Mouse (Mus musculus) monocyte, adult 5-6 weeks (primary cell): ENCODE data around the gene Zranb1. TPM values are rescaled to one million over a fixed set of nuclear protein-coding genes. Genes with fewer than 3 reads are reported as not detected.

Experiments
- ATAC-seq: fragments of 153-309, 156-312 bp; replicated peaks from 2 replicates; pipeline ENCODE4 v1.8.0; 2017; ENCODE audit warnings: mild to moderate bottlenecking; ENCODE audit not compliant: low TSS enrichment, insufficient number of reproducible peaks, severe bottlenecking, poor library complexity, low FRiP score
- total RNA-seq: library from RNA; stranded (forward); fragments of 200-1000, 200-491, 200-594 nt; gene quantifications from 3 replicates; pipeline ENCODE4 v1.2.3, GENCODE M21; 2017

Zranb1 gene
- total RNA-seq, 1 experiment from 2014 or later: 67.5 TPM

GRCm38 (mm10) chr7:133018961-133019360 is 88.0 kb downstream of the Zranb1 start:
- ATAC-seq: no peak

GRCm38 (mm10) chr7:133019481-133020020 is 88.6 kb downstream of the Zranb1 start:
- no peak for ATAC-seq

- ATAC-seq: no peak
Observed at GRCm38 (mm10) chr7:133024694-133025093, 93.8 kb downstream of the Zranb1 start.

GRCm38 (mm10) chr7:133027930-133028329 is 97.0 kb downstream of the Zranb1 start:
- ATAC-seq: no peak

GRCm38 (mm10) chr7:133029004-133029403 is 98.1 kb downstream of the Zranb1 start:
- no peak for ATAC-seq

GRCm38 (mm10) chr7:133029496-133030047 is 98.6 kb downstream of the Zranb1 start:
- ATAC-seq: no peak

- ATAC-seq: peak; percentile 76
Observed at GRCm38 (mm10) chr7:133032589-133033203, 101.8 kb downstream of the Zranb1 start.

- no peak for ATAC-seq
Observed at GRCm38 (mm10) chr7:133035901-133036300, 105.0 kb downstream of the Zranb1 start.

Other genes starting within 250 kb of the Zranb1 start
- 15.8 to 51.1 TPM (median 20.4 TPM) in 3 replicates for gene Fam53b, start 117.3 kb upstream of the Zranb1 start, total RNA-seq
- 51.1 to 55.5 TPM (median 53.4 TPM) in 3 replicates for gene Eef1akmt2, start 78.5 kb upstream of the Zranb1 start, total RNA-seq
- gene Abraxas2, start 71.9 kb upstream of the Zranb1 start, total RNA-seq: 47.0 to 82.9 TPM (median 61.5 TPM) in 3 replicates
- not detected in 3 replicates for gene Fgfr2, start 192.2 kb downstream of the Zranb1 start, total RNA-seq
- gene Ctbp2, start 193.2 kb downstream of the Zranb1 start, total RNA-seq: 34.8 to 40.1 TPM (median 35.2 TPM) in 3 replicates